Mouse (Mus musculus): Measurements from ENCODE around the gene Myo1f.
A peak's percentile ranks its signal among the peaks of the same experiment; 100 is the strongest.

The Myo1f gene

GRCm38 (mm10) chr17:33555223-33555855, at the start of gene Myo1f:
Gene Myo1f (plus strand): TSS chr17:33555707.
- DNase-seq (ENCODE audit: low spot score) = no peak

- no peak for DNase-seq (ENCODE audit: low spot score)
Measured at GRCm38 (mm10) chr17:33508386-33508785, 47.1 kb upstream of the Myo1f start.

- no peak for DNase-seq (ENCODE audit: low spot score)
Measured at GRCm38 (mm10) chr17:33510172-33510571, 45.3 kb upstream of the Myo1f start.

GRCm38 (mm10) chr17:33512441-33513415, 42.8 kb upstream of the Myo1f start:
- DNase-seq (ENCODE audit: low spot score) = no peak

GRCm38 (mm10) chr17:33513874-33514273, 41.6 kb upstream of the Myo1f start:
- DNase-seq (ENCODE audit: low spot score) = no peak

- DNase-seq (ENCODE audit: low spot score) = no peak
Measured at GRCm38 (mm10) chr17:33520366-33520765, 35.1 kb upstream of the Myo1f start.

- DNase-seq (ENCODE audit: low spot score) = no peak
Measured at GRCm38 (mm10) chr17:33523431-33523917, 32.0 kb upstream of the Myo1f start.

- peak; percentile 88 for DNase-seq (ENCODE audit: low spot score)
Measured at GRCm38 (mm10) chr17:33523918-33524755, 31.4 kb upstream of the Myo1f start, which contains the start of gene Adamts10. Gene Adamts10 (plus strand): TSS chr17:33524204.

- peak; percentile 34 for DNase-seq (ENCODE audit: low spot score)
Measured at GRCm38 (mm10) chr17:33524806-33525373, 30.6 kb upstream of the Myo1f start.

- no peak for DNase-seq (ENCODE audit: low spot score)
Measured at GRCm38 (mm10) chr17:33526506-33526905, 29.0 kb upstream of the Myo1f start.

GRCm38 (mm10) chr17:33539106-33539675, 16.3 kb upstream of the Myo1f start:
- DNase-seq (ENCODE audit: low spot score) = no peak

GRCm38 (mm10) chr17:33539878-33540277, 15.6 kb upstream of the Myo1f start:
- DNase-seq (ENCODE audit: low spot score) = no peak

- no peak for DNase-seq (ENCODE audit: low spot score)
Measured at GRCm38 (mm10) chr17:33549212-33549611, 6.3 kb upstream of the Myo1f start.

- DNase-seq (ENCODE audit: low spot score) = no peak
Measured at GRCm38 (mm10) chr17:33550388-33550787, 5.1 kb upstream of the Myo1f start.

GRCm38 (mm10) chr17:33552113-33552512, 3.4 kb upstream of the Myo1f start:
- DNase-seq (ENCODE audit: low spot score) = no peak

- peak; percentile 30 for DNase-seq (ENCODE audit: low spot score)
Measured at GRCm38 (mm10) chr17:33552964-33553363, 2.5 kb upstream of the Myo1f start.

GRCm38 (mm10) chr17:33554536-33554935, 971 bp upstream of the Myo1f start:
- no peak for DNase-seq (ENCODE audit: low spot score)

GRCm38 (mm10) chr17:33557922-33558321, 2.4 kb downstream of the Myo1f start:
- DNase-seq (ENCODE audit: low spot score) = no peak

- DNase-seq (ENCODE audit: low spot score) = no peak
Measured at GRCm38 (mm10) chr17:33563527-33564076, 8.1 kb downstream of the Myo1f start.

GRCm38 (mm10) chr17:33564599-33564998, 9.1 kb downstream of the Myo1f start:
- DNase-seq (ENCODE audit: low spot score) = no peak

GRCm38 (mm10) chr17:33566182-33566581, 10.7 kb downstream of the Myo1f start:
- no peak for DNase-seq (ENCODE audit: low spot score)

Measured in ovary, postnatal 36 days (tissue).